Mouse (Mus musculus) thymus, postnatal 0 days (tissue): ENCODE results near the gene Trpc7. TPM values are rescaled to one million over a fixed set of nuclear protein-coding genes. Genes with fewer than 3 reads are reported as not detected.

Source experiments
- DNase-seq: peaks from one replicate; pipeline ENCODE4 v3.0.0-alpha.2; 2015; ENCODE audit warnings: low spot score
- polyA plus RNA-seq: library from polyadenylated mRNA; unstranded; fragments of >200 nt; fragmentation: Nextera tagmentation; extraction: Ambion mirVana; gene quantifications from 2 replicates; pipeline ENCODE4 v1.2.1, GENCODE M21; 2015

Gene Trpc7
- polyA plus RNA-seq, 1 experiment from 2014 or later: not detected

- DNase-seq: no peak
Observed at GRCm38 (mm10) chr13:56792844-56793243, 102.9 kb downstream of the Trpc7 start.

DNA sequence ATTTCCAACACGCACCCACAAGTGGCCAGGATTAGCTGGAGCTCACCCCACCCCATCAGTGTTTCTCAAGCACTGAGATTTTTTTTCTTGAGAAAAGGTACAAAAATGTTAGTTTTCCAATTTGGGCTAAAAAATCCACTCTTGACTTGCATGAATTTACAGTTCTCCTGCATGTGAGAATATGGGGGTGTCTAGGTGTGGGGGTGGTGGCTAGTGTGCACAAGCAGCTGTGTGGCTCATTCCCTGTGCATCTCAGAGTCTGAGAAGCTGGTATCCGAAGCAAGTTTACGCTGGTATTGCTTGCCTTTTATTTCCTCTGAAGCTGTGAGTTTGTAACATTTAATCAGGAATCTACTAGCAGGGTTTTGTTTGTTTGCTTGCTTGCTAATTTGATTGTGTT, 105.1 kb downstream of the Trpc7 start:
- no peak for DNase-seq

- no peak for DNase-seq
Observed at GRCm38 (mm10) chr13:56782621-56783020, 113.2 kb downstream of the Trpc7 start.

- DNase-seq: no peak
Observed at GRCm38 (mm10) chr13:56781697-56782096, 114.1 kb downstream of the Trpc7 start.

GRCm38 (mm10) chr13:56780746-56781469, 114.9 kb downstream of the Trpc7 start:
- no peak for DNase-seq

GRCm38 (mm10) chr13:56774304-56774703, 121.5 kb downstream of the Trpc7 start:
- no peak for DNase-seq

- no peak for DNase-seq
Observed at GRCm38 (mm10) chr13:56773262-56773870, 122.4 kb downstream of the Trpc7 start.

DNA sequence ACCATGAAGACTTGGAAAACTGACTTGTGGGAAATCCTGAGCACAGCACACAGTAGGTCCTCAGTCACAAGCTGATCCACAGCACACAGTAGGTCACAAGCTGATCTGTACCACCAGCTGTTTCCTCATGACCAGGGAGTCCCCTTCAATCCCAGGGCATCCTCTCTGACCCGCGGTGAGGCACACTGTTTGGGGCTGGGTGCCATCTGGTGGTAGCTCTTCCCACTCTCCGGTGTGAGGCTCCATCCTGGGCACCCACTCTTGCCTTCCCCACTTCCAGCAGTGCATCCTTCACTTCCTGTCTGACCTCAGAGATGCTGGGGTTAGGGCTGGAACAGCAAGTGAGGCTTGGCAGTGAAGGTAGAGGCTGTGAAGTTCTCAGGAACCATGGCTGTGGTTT, 123.2 kb downstream of the Trpc7 start:
- DNase-seq: peak; percentile 11

- no peak for DNase-seq
Observed at GRCm38 (mm10) chr13:56770786-56771185, 125.0 kb downstream of the Trpc7 start.

DNA sequence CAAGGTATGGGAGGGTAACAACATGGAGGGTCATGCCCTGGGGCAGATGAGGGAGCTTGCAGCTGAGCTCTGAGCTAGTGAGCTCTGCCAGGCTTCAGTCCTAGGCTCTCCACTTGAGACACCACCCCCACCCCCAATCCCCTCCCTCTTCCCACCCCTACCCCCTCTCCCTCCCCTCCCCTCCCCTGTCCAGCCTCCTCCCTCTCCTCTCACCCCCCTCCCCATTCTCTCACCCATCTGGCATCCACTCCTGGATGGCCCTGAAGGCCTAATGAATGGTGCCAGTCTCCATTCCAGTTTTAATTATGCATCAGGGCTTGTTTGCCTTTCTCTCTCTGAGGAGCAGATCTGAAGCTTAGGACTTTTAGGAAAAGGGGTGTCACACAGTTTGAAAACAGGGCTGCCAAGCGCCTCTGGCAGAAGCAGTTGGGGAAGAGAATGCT, 125.6 kb downstream of the Trpc7 start:
- DNase-seq: no peak

GRCm38 (mm10) chr13:56769431-56769830, 126.4 kb downstream of the Trpc7 start:
- DNase-seq: no peak

DNA sequence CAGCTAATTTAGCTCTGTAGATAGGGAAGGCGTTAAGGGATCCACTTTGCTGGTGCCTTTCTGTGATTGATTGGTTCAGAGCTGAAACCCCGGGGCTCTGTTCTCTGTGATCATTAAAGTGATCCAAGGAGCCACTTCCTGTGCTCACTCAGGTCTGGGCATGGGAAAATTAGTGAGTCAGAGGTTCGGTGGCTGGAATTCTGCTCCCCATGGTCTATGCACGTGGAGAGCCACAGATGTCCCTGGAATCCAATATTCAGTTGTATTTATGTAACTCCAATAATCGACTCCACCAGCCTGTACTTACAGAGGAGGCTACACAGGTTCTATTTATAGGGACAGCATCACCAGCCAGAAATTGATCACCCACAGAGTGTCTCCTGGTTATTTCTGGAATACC, 129.6 kb downstream of the Trpc7 start:
- DNase-seq: no peak

DNA sequence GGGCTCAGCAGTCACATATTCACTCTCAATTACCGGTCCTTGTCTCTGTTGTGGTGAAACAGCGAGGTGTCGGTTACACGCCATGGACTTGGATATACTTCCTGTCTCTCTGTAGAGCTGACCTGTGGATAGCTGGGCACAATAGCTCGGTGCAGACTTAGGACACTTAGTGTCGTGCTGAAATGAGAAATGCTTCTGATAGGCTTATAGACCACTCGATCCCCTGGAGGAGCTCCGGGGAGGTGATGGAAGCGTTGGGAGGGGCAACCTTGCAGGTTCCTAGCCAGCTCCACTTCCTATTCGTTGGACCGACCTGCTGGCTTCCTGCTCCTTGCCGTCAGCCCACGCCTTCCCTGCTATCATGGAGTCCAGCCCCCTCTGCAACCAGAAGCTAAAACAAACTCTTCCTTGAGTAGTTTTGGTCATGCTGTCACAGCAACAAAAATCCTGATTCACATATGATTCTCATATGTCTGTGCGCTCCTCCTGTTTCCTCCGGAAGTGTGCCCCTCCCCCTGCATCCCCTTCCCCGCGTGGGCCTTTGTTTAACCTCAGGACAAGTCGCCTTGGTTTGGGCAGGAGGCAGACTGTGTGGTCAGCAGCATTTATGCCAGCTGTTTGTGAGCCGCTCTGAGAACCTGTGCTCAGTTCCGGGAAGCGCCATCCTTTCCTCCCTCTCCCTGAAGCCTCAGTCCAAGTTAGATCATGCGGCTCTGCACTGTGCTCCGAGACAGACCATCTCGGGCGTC, 130.3 kb downstream of the Trpc7 start:
- peak; percentile 47 for DNase-seq

DNA sequence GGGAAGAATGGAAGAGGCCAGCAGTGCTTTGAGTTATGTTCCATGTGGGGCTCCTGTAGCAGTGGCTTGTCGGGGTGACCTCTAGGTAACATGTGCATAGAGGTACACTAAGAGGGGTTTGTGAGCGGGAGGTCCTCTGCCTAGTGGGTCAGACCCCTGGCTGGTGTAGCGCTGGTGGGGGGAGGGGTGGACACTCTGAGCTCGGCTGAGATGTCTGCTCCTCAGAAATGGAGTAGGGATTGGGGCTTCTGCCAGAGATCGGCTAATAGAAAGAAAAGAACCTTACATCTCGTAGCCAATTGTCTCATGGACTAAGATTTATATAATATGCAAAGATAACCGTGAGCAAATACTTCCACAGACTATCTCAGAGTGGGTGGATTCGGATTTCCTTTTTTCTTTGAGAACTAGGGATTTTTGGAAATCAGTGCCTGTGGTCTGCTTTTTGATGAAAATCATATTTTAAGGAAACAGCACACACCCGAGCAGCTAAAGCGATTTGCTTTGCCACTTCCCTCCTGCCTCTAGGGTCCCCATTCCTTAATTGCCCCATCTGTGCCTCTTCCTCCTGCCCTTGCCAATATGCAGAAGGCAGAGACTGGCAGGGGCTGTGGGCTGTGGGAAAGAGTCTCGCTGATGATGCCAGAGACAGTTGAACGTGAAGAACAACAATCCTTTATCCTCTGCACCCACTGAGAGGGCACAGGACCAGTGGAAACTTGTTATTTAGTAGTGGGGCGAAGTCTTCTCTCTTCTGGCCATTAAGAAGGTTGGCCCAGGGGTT, 133.2 kb downstream of the Trpc7 start:
- DNase-seq: no peak

GRCm38 (mm10) chr13:56758492-56758891, 137.3 kb downstream of the Trpc7 start:
- DNase-seq: peak; percentile 80

DNA sequence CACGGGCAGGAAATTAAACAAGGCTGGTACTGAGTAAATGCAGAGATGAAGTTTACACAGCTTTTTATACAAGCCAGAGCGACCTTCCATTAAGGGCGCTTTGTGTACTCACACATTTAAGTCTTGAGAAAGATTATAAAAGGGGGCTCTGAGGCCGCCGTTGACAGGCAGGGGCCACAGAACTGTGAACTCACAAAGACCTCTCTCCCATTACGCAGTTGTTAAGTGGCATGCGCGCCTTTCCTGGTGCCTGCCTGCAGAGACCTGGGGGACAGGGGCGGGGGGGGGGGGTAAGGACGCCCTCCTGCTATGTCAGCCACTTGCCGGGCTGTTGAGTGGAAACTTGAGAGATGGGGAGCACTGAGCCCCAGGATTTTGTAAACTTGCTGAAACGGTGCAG, 138.6 kb downstream of the Trpc7 start:
- no peak for DNase-seq

DNA sequence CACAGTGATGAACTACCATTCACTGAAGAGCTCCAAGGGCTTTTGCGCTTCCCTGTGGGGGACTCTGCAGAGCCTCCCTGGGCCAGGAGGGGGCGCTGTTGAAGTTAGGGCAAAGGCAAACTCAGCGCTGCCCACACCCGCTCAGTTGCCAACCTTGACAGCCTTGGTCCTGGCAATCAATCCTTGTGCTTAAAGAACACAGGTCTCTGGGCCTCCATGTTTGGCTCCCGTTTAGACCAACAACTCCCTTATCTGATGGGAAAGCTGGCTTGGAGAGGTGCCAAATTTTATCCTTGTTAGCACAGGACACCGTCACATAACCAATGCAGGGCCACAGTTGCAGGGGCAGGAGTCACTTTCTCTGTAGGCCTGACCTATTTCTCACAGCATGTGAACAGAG, 139.9 kb downstream of the Trpc7 start:
- peak; percentile 57 for DNase-seq

GRCm38 (mm10) chr13:56753192-56753951, 142.4 kb downstream of the Trpc7 start, which contains the start of gene Gm45623:
TSS of gene Gm45623 (minus strand) at chr13:56753827.
- no peak for DNase-seq

DNA sequence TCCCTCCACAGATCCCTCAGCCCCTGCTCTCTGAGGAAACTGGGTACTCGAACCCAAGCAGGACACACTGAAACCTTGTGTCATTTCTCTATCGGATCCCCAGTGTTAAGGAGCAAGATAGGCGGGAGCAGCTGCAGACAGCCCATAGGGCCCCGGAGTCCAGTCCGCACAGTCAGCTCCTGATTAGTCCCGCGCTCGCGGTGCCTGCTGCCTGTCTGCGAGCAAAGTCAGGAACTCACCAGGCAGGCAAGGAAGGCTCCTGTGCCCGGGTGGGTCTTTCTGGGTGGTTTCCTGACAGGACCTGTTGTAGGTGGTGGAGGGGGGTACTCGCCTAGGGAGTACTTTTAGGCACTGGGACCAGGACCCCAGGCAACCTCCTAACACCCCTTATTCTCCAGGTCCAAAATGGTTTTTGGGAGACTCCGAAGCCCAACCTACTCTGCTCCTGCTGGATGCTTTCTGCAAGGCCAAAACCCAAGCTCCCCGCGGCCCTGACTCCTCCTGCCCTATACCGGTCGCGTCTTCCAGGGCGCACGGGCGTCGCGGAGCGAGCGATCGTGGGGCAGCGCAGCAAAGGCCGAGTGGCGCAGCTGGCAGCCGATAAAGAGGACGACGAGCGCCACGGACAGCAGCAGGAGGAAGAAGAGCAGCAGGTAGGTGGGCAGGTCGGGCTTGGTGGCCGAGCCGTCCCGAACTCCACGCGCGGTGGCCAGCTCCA, 143.2 kb downstream of the Trpc7 start:
- no peak for DNase-seq

- DNase-seq: no peak
Observed at GRCm38 (mm10) chr13:56751774-56752173, 144.0 kb downstream of the Trpc7 start.
